8 mouse cellular contexts compared by ENCODE assay signal in genomic region chr10:126990313-126991056, GRCm38 (mm10). TPM values are rescaled to one million over a fixed set of nuclear protein-coding genes. Genes with fewer than 3 reads are reported as not detected.
DNase-seq lines count a peak whose midpoint lies in the region; ATAC-seq lines count a peak whose summit lies in the region.

No protein-coding gene starts in this region.

- intact Hi-C loops in left cerebral cortex, postnatal 36 days (cut with DNase I), result loop anchor here (1.0 kb wide), 1 partner anchor 71 kb away; no protein-coding TSS in a partner anchor

- H3K27me3 ChIP-seq in intestine, embryonic 16.5 days (replicated peaks; ENCODE audit: control insufficient read depth, insufficient read depth, low read length), result no peaks in the 10 kb centered on the region
- H3K27me3 ChIP-seq in midbrain, embryonic 11.5 days (ENCODE audit: control insufficient read depth, insufficient read depth, low read length), result no peaks in the 10 kb centered on the region

- H3K9me3 ChIP-seq in intestine, embryonic 16.5 days (ENCODE audit: control insufficient read depth, low read length), result no peaks in the 10 kb centered on the region
- no peaks in the 10 kb centered on the region for H3K9me3 ChIP-seq in midbrain, embryonic 11.5 days (ENCODE audit: control insufficient read depth, low read length)

- no peak overlapping the region for H3K9ac ChIP-seq in intestine, embryonic 16.5 days (ENCODE audit: low read depth, low read length)
- no peak overlapping the region for H3K9ac ChIP-seq in midbrain, embryonic 11.5 days (ENCODE audit: low read length)

- H3K36me3 ChIP-seq in intestine, embryonic 16.5 days (ENCODE audit: control insufficient read depth, insufficient read depth, low read length), result peaks cover 26% of the 10 kb centered on the region
- H3K36me3 ChIP-seq in midbrain, embryonic 11.5 days (ENCODE audit: control insufficient read depth, insufficient read depth, low read length), result peaks cover 12% of the 10 kb centered on the region

- no peak overlapping the region for H3K4me3 ChIP-seq in intestine, embryonic 16.5 days (ENCODE audit: low read length)
- H3K4me3 ChIP-seq in midbrain, embryonic 11.5 days (ENCODE audit: low read depth, low read length), result no peak overlapping the region

- WGBS in intestine, embryonic 16.5 days, result 53% methylated on average over 7 of the region's 7 CpGs
- WGBS in midbrain, embryonic 11.5 days, result 64% methylated on average over 7 of the region's 7 CpGs

- DNase-seq in adrenal gland, adult 2 months, result peak; percentile 88
- DNase-seq in embryo, embryonic 9.5 days (ENCODE audit: extremely low spot score), result peak; percentile 89
- peak; percentile 64 for DNase-seq in gonadal fat pad, adult 2 months (ENCODE audit: low read depth)
- peak; percentile 72 to 82 for DNase-seq in left cerebral cortex, postnatal 36 days (ENCODE audit: low spot score in 2 of 2)
- DNase-seq in midbrain, embryonic 11.5 days (ENCODE audit: low spot score, missing footprints), result peak; percentile 98
- peak; percentile 94 for DNase-seq in right cerebral cortex, postnatal 4 days

- H3K4me1 ChIP-seq in intestine, embryonic 16.5 days (ENCODE audit: control insufficient read depth, insufficient read depth, low read length), result peaks cover 52% of the 10 kb centered on the region
- H3K4me1 ChIP-seq in midbrain, embryonic 11.5 days (ENCODE audit: control insufficient read depth, insufficient read depth, low read length), result peaks cover 19% of the 10 kb centered on the region

- 0 out of 2 replicates have a peak overlapping the region, but pooled peaks have one; percentile 10 for H3K4me2 ChIP-seq in intestine, embryonic 16.5 days (ENCODE audit: low read depth, low read length)
- no peak overlapping the region for H3K4me2 ChIP-seq in midbrain, embryonic 11.5 days

- peak; percentile 82 for ATAC-seq in intestine, embryonic 16.5 days
- peak; percentile 82 for ATAC-seq in midbrain, embryonic 11.5 days (ENCODE audit: low FRiP score)
- no peak for ATAC-seq in erythroid progenitor cell, adult 5-6 weeks (replicated peaks; ENCODE audit: low FRiP score, poor library complexity, severe bottlenecking)

- H3K27ac ChIP-seq in intestine, embryonic 16.5 days (ENCODE audit: low read length), result peak overlapping the region; percentile 31; the same call in 1 of the 2 replicates
- no peak overlapping the region for H3K27ac ChIP-seq in midbrain, embryonic 11.5 days (ENCODE audit: low read depth, low read length)

RNA-seq across cellular contexts. Expression of gene Avil, which starts 10.0 kb away (rescaled TPM):
- 1 to 10 TPM; 4.0 to 5.3 TPM for total RNA-seq in adrenal gland, adult 2 months (2021)
- polyA plus RNA-seq in adrenal gland, adult 2 months (2012; rRNA removed), result 0.19 and 0.21 TPM in 2 replicates
- polyA plus RNA-seq in gonadal fat pad, adult 2 months (2012; rRNA removed), result 0.07 and 0.13 TPM in 2 replicates
- 0.21 and 0.28 TPM in 2 replicates for polyA plus RNA-seq in intestine, embryonic 16.5 days (2015; fragmentation: Nextera tagmentation; extraction: Ambion mirVana)
- total RNA-seq in left cerebral cortex, postnatal 36 days (2021), result under 1 TPM; 0.16 to 0.20 TPM
- 1.1 and 1.6 TPM in 2 replicates for polyA plus RNA-seq in midbrain, embryonic 11.5 days (2014; fragmentation: Nextera tagmentation; extraction: Ambion mirVana)
- total RNA-seq in erythroid progenitor cell, adult 5-6 weeks (2015; ENCODE audit: low replicate concordance), result not detected in 2 replicates
- total RNA-seq in erythroid progenitor cell, adult 5-6 weeks (2017; ENCODE audit: low replicate concordance), result not detected in 2 replicates

RNA-seq across cellular contexts. Expression of gene Ctdsp2, which starts 12.0 kb away (rescaled TPM):
- total RNA-seq in adrenal gland, adult 2 months (2021), result 100 to 1,000 TPM in 1 of 2 experiments, 10 to 100 TPM in 1; 75.0 to 119 TPM
- 98.8 and 100 TPM in 2 replicates for polyA plus RNA-seq in adrenal gland, adult 2 months (2012; rRNA removed)
- 119 and 121 TPM in 2 replicates for polyA plus RNA-seq in gonadal fat pad, adult 2 months (2012; rRNA removed)
- polyA plus RNA-seq in intestine, embryonic 16.5 days (2015; fragmentation: Nextera tagmentation; extraction: Ambion mirVana), result 41.2 and 44.0 TPM in 2 replicates
- total RNA-seq in left cerebral cortex, postnatal 36 days (2021), result 10 to 100 TPM; 72.0 to 74.1 TPM
- polyA plus RNA-seq in midbrain, embryonic 11.5 days (2014; fragmentation: Nextera tagmentation; extraction: Ambion mirVana), result 40.6 and 42.8 TPM in 2 replicates
- 18.0 and 19.7 TPM in 2 replicates for total RNA-seq in erythroid progenitor cell, adult 5-6 weeks (2015; ENCODE audit: low replicate concordance)
- 8.5 and 10.3 TPM in 2 replicates for total RNA-seq in erythroid progenitor cell, adult 5-6 weeks (2017; ENCODE audit: low replicate concordance)

RNA-seq across cellular contexts. Expression of gene Tsfm, which starts 40.2 kb away (rescaled TPM):
- 10 to 100 TPM; 42.2 to 67.9 TPM for total RNA-seq in adrenal gland, adult 2 months (2021)
- 55.0 and 68.9 TPM in 2 replicates for polyA plus RNA-seq in adrenal gland, adult 2 months (2012; rRNA removed)
- 27.1 and 32.9 TPM in 2 replicates for polyA plus RNA-seq in gonadal fat pad, adult 2 months (2012; rRNA removed)
- 85.7 and 100 TPM in 2 replicates for polyA plus RNA-seq in intestine, embryonic 16.5 days (2015; fragmentation: Nextera tagmentation; extraction: Ambion mirVana)
- total RNA-seq in left cerebral cortex, postnatal 36 days (2021), result 10 to 100 TPM; 21.7 to 28.8 TPM
- polyA plus RNA-seq in midbrain, embryonic 11.5 days (2014; fragmentation: Nextera tagmentation; extraction: Ambion mirVana), result 80.7 and 86.0 TPM in 2 replicates
- total RNA-seq in erythroid progenitor cell, adult 5-6 weeks (2015; ENCODE audit: low replicate concordance), result 12.6 and 14.4 TPM in 2 replicates
- total RNA-seq in erythroid progenitor cell, adult 5-6 weeks (2017; ENCODE audit: low replicate concordance), result 4.2 and 6.5 TPM in 2 replicates

RNA-seq across cellular contexts. Expression of gene Mettl1, which starts 50.7 kb away (rescaled TPM):
- 10 to 100 TPM; 17.7 to 23.0 TPM for total RNA-seq in adrenal gland, adult 2 months (2021)
- 18.2 and 23.7 TPM in 2 replicates for polyA plus RNA-seq in adrenal gland, adult 2 months (2012; rRNA removed)
- polyA plus RNA-seq in gonadal fat pad, adult 2 months (2012; rRNA removed), result 31.2 and 31.9 TPM in 2 replicates
- 42.4 and 48.3 TPM in 2 replicates for polyA plus RNA-seq in intestine, embryonic 16.5 days (2015; fragmentation: Nextera tagmentation; extraction: Ambion mirVana)
- 10 to 100 TPM in 1 of 2 experiments, 1 to 10 TPM in 1; 9.2 to 10.6 TPM for total RNA-seq in left cerebral cortex, postnatal 36 days (2021)
- polyA plus RNA-seq in midbrain, embryonic 11.5 days (2014; fragmentation: Nextera tagmentation; extraction: Ambion mirVana), result 36.5 and 37.4 TPM in 2 replicates
- 3.4 and 6.5 TPM in 2 replicates for total RNA-seq in erythroid progenitor cell, adult 5-6 weeks (2015; ENCODE audit: low replicate concordance)
- 0.23 and 1.9 TPM in 2 replicates for total RNA-seq in erythroid progenitor cell, adult 5-6 weeks (2017; ENCODE audit: low replicate concordance)

RNA-seq across cellular contexts. Expression of gene Eef1akmt3, which starts 50.8 kb away (rescaled TPM):
- total RNA-seq in adrenal gland, adult 2 months (2021), result under 1 TPM; 0.14 to 0.69 TPM
- 0.18 and 0.23 TPM in 2 replicates for polyA plus RNA-seq in adrenal gland, adult 2 months (2012; rRNA removed)
- 0.55 and 0.86 TPM in 2 replicates for polyA plus RNA-seq in gonadal fat pad, adult 2 months (2012; rRNA removed)
- polyA plus RNA-seq in intestine, embryonic 16.5 days (2015; fragmentation: Nextera tagmentation; extraction: Ambion mirVana), result 0.49 and 0.61 TPM in 2 replicates
- not detected for total RNA-seq in left cerebral cortex, postnatal 36 days (2021)
- polyA plus RNA-seq in midbrain, embryonic 11.5 days (2014; fragmentation: Nextera tagmentation; extraction: Ambion mirVana), result 0.06 and 0.11 TPM in 2 replicates
- total RNA-seq in erythroid progenitor cell, adult 5-6 weeks (2015; ENCODE audit: low replicate concordance), result not detected in 2 replicates
- total RNA-seq in erythroid progenitor cell, adult 5-6 weeks (2017; ENCODE audit: low replicate concordance), result not detected in 2 replicates
